Mouse (Mus musculus) limb, embryonic 14.5 days (tissue): ENCODE measurements around the gene Ttc9. TPM values are rescaled to one million over a fixed set of nuclear protein-coding genes. Genes with fewer than 3 reads are reported as not detected.

Experiments used
- ATAC-seq: fragments of 200-750 bp; cut with Nextera tagmentation; 2 replicates; pipeline ENCODE4 v1.8.0; 2017; ENCODE audit warnings: low read depth, moderate number of reproducible peaks, moderate TSS enrichment; ENCODE audit not compliant: low FRiP score
- DNase-seq: peaks from one replicate; pipeline ENCODE4 v3.0.0-alpha.2; 2015; ENCODE audit warnings: low spot score
- H3K27ac ChIP-seq: fragments of 300-500 bp; sonication (generic); replicated peaks from 2 replicates; pipeline ENCODE4 v1.5.1; 2014; ENCODE audit warnings: low read depth, mild to moderate bottlenecking, low read length, moderate library complexity, mixed read lengths
- H3K27me3 ChIP-seq: fragments of 300-500 bp; sonication (generic); 2 replicates; pipeline ENCODE4 v1.6.1; 2014; ENCODE audit warnings: low read length, mixed read lengths; ENCODE audit not compliant: control insufficient read depth, insufficient read depth
- H3K36me3 ChIP-seq: fragments of 300-500 bp; sonication (generic); 2 replicates; pipeline ENCODE4 v1.6.1; 2014; ENCODE audit warnings: mild to moderate bottlenecking, low read length, moderate library complexity, mixed read lengths; ENCODE audit not compliant: control insufficient read depth, insufficient read depth
- H3K4me1 ChIP-seq: fragments of 300-500 bp; sonication (generic); 2 replicates; pipeline ENCODE4 v1.6.1; 2014; ENCODE audit warnings: antibody characterized with exemption, low read length, mixed read lengths; ENCODE audit not compliant: control insufficient read depth, insufficient read depth
- H3K4me2 ChIP-seq: fragments of 300-500 bp; sonication (generic); replicated peaks from 2 replicates; pipeline ENCODE4 v1.6.1; 2014; ENCODE audit warnings: low read depth, mild to moderate bottlenecking, low read length, moderate library complexity; ENCODE audit not compliant: severe bottlenecking
- H3K4me3 ChIP-seq: fragments of 300-500 bp; sonication (generic); replicated peaks from 2 replicates; pipeline ENCODE4 v1.5.1; 2014; ENCODE audit warnings: low read length
- H3K9ac ChIP-seq: fragments of 300-500 bp; sonication (generic); 2 replicates; pipeline ENCODE4 v1.6.1; 2014; ENCODE audit warnings: mild to moderate bottlenecking, low read depth, low read length, moderate library complexity; ENCODE audit not compliant: severe bottlenecking
- H3K9me3 ChIP-seq: fragments of 300-500 bp; sonication (generic); 2 replicates; pipeline ENCODE4 v1.6.1; 2016; ENCODE audit warnings: low read length; ENCODE audit not compliant: control insufficient read depth
- POLR2A ChIP-seq: fragments of 200-500 bp; IDR thresholded peaks from 2 replicates; pipeline ENCODE4 v1.8.0; 2012; ENCODE audit warnings: inconsistent platforms, mild to moderate bottlenecking, moderate library complexity, borderline replicate concordance; ENCODE audit not compliant: insufficient read depth, insufficient read length; ENCODE audit errors: extremely low read depth
- WGBS: fragments of 180-500 bp; shearing (Covaris S2); extraction: QIAGEN DNeasy Blood & Tissue Kit; methylation state at CpG from one replicate; pipeline ENCODE4 v1.1.7; 2014; 5-methylcytosine and 5-hydroxymethylcytosine counted together
- polyA plus RNA-seq, 2 experiments: library from polyadenylated mRNA; depleted of rRNA in 1 of 2; stranded (reverse) in 1 of 2; unstranded in 1 of 2; fragments of >200 nt; fragmentation: Nextera tagmentation in 1 of 2; extraction: Ambion mirVana in 1 of 2; gene quantifications; 2 replicates each; pipeline versions ENCODE4 v1.2.1 to v1.2.3; 2012 to 2014

Ttc9 gene
- polyA plus RNA-seq, 2 experiments: 1.1 to 1.2 TPM

GRCm38 (mm10) chr12:81615807-81616206 is 15.2 kb upstream of the Ttc9 start:
- Histone ChIP-seq H3K36me3 (no peaks in the 10 kb centered on the region), H3K4me3 (no peak overlapping the region), H3K9ac (no peak overlapping the region), H3K4me2 (no peak overlapping the region), H3K9me3 (no peaks in the 10 kb centered on the region), H3K27me3 (no peaks in the 10 kb centered on the region), H3K27ac (no peak overlapping the region), H3K4me1 (no peaks in the 10 kb centered on the region)
- no peak for ATAC-seq
- no peak for DNase-seq
- 88% methylated on average over 6 of the region's 6 CpGs for WGBS
- no peak for TF ChIP-seq POLR2A

DNA sequence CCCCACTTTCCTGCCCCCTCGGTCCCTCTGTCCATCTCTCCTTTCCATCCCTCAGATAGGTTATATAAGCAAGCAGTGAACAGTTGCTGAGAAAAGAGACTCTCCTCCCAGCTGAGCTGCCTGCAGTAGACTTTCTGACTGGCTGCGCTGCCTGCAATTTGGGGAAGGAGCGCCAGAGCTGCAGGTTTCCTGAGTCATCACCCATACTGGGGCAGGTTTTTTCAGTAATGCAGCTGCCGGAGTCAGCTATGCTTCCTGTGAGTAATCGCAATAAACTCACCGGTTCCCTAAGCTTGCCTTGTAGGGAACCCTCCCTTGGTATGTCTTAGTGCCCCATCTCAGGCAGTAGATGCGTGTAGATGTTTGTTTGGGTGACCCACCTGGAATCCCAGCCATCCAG is 14.1 kb upstream of the Ttc9 start:
- Histone ChIP-seq H3K36me3 (no peaks in the 10 kb centered on the region), H3K4me2 (no peak overlapping the region), H3K9ac (no peak overlapping the region), H3K9me3 (no peaks in the 10 kb centered on the region), H3K4me3 (no peak overlapping the region), H3K27ac (no peak overlapping the region), H3K4me1 (no peaks in the 10 kb centered on the region), H3K27me3 (no peaks in the 10 kb centered on the region)
- 75% methylated on average over 7 of the region's 7 CpGs for WGBS
- DNase-seq: no peak
- no peak for ATAC-seq
- no peak for TF ChIP-seq POLR2A

GRCm38 (mm10) chr12:81619302-81619701 is 11.7 kb upstream of the Ttc9 start:
- Histone ChIP-seq H3K4me1 (no peaks in the 10 kb centered on the region), H3K9ac (no peak overlapping the region), H3K27ac (no peak overlapping the region), H3K9me3 (no peaks in the 10 kb centered on the region), H3K27me3 (no peaks in the 10 kb centered on the region), H3K4me3 (no peak overlapping the region), H3K36me3 (no peaks in the 10 kb centered on the region), H3K4me2 (no peak overlapping the region)
- no peak for TF ChIP-seq POLR2A
- DNase-seq: peak; percentile 78
- WGBS: 22% methylated on average over 5 of the region's 5 CpGs
- no peak for ATAC-seq

- DNase-seq: no peak
- 67% methylated on average over 4 of the region's 4 CpGs for WGBS
- Histone ChIP-seq H3K27ac (no peak overlapping the region), H3K36me3 (no peaks in the 10 kb centered on the region), H3K4me3 (no peak overlapping the region), H3K27me3 (no peaks in the 10 kb centered on the region), H3K4me2 (no peak overlapping the region), H3K4me1 (no peaks in the 10 kb centered on the region), H3K9ac (no peak overlapping the region), H3K9me3 (no peaks in the 10 kb centered on the region)
- TF ChIP-seq POLR2A: no peak
- ATAC-seq: no peak
Measured at GRCm38 (mm10) chr12:81623377-81623776, 7.7 kb upstream of the Ttc9 start.

GRCm38 (mm10) chr12:81626226-81626861 is 4.7 kb upstream of the Ttc9 start:
- 78% methylated on average over 12 of the region's 12 CpGs for WGBS
- Histone ChIP-seq H3K27me3 (peaks cover 26% of the 10 kb centered on the region), H3K27ac (no peak overlapping the region)

More at GRCm38 (mm10) chr12:81626226-81626861, 4.7 kb upstream of the Ttc9 start:
- no peak overlapping the region for H3K4me2 ChIP-seq
- no peak overlapping the region for H3K9ac ChIP-seq
- H3K4me3 ChIP-seq: no peak overlapping the region
- DNase-seq: no peak
- no peaks in the 10 kb centered on the region for H3K4me1 ChIP-seq
- ATAC-seq: no peak
- TF ChIP-seq POLR2A: no peak
- no peaks in the 10 kb centered on the region for H3K9me3 ChIP-seq
- no peaks in the 10 kb centered on the region for H3K36me3 ChIP-seq
